ENCODE assay signal across 1 mouse cellular context in the genomic region with DNA sequence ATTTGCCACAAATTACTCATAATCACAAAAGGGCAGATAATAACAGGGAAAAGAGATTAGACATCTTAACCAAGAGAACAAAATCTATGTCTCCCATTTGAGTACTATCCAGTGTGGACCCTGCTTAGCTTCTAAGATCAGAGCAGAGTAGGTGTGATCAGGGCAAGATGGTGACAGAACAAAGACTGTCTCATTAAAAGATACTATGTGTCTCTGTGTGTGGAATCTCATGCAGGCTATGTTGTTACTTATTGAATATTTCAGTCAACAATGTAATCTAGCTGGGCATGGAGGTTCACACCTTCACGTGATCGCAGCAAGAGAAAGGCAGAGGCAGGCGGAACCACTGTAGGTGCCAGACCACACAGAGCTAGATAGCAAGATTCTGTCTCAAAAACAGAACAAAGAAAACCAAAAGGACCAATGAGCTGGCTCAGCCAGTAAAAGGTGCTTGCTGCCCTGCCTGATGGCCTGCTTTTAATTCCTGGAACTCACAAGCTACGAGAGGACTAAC.
TF ChIP-seq lines count a peak whose summit lies in the region.

No protein-coding gene starts in this region.

TF ChIP-seq in MEL, 35 proteins besides CTCF, POLR2A, EP300 and RAD21 (continued from another document):
- no peak for TF ChIP-seq JUND (IDR thresholded peaks at IDR 0.05; ENCODE audit: low read depth, low read length)
- no peak for TF ChIP-seq POLR2AphosphoS2 (IDR thresholded peaks at IDR 0.05; ENCODE audit: low read length)
- no peak for TF ChIP-seq ELF1 (IDR thresholded peaks at IDR 0.05; ENCODE audit: low read depth, low read length)
- TF ChIP-seq MAZ (IDR thresholded peaks at IDR 0.05; ENCODE audit: low read depth, low read length): no peak
- 0 out of 2 replicates have a peak, but pooled peaks have one; percentile 29 for TF ChIP-seq MAX (IDR thresholded peaks at IDR 0.05; ENCODE audit: low read length)
- 0 out of 2 replicates have a peak, but pooled peaks have one; percentile 12 for TF ChIP-seq MYC (IDR thresholded peaks at IDR 0.05; ENCODE audit: low read depth, low read length)
- TF ChIP-seq MAFK (IDR thresholded peaks at IDR 0.05; ENCODE audit: borderline replicate concordance, low read depth, low read length): 0 out of 2 replicates have a peak, but pooled peaks have one; percentile 19
- peak; percentile 85 for TF ChIP-seq BHLHE40 (IDR thresholded peaks at IDR 0.05; ENCODE audit: borderline replicate concordance, low read depth, low read length)
- no peak for TF ChIP-seq KAT2A (conservative IDR thresholded peaks at IDR 0.05; ENCODE audit: low read depth, low read length)
- TF ChIP-seq USF1 (IDR thresholded peaks at IDR 0.05; ENCODE audit: low read depth, low read length): peak; percentile 86
